Mouse (Mus musculus) adrenal gland, postnatal 36 days (tissue): Measurements from ENCODE around the gene Lss. TPM values are rescaled to one million over a fixed set of nuclear protein-coding genes. Genes with fewer than 3 reads are reported as not detected.

Experiments
- DNase-seq, 2 experiments: peaks; one replicate each; pipeline ENCODE4 v3.0.0; 2021; ENCODE audit warnings: mixed read lengths in 1 of 2
- long read RNA-seq, 2 experiments: library from polyadenylated mRNA; stranded (forward); transcript quantifications; one replicate each; pipeline ENCODE4 v2.0.0; 2021; ENCODE audit warnings: borderline sequencing depth in 2 of 2
- total RNA-seq, 2 experiments: library from RNA; stranded (reverse); gene quantifications; 2 replicates each; pipeline ENCODE4 v1.2.3; 2021

The Lss gene
- total RNA-seq = 10 to 100 TPM; 52.1 to 85.1 TPM
- long read RNA-seq, experiment 1, full-length matches to known transcripts = 34 of 56 reads
- long read RNA-seq, experiment 1, partial matches to known transcripts = 10 of 56 reads
- long read RNA-seq, experiment 1, other reads (novel, unspliced or antisense) = 12 of 56 reads
- long read RNA-seq, experiment 2, full-length matches to known transcripts = 12 of 13 reads
- long read RNA-seq, experiment 2, partial matches to known transcripts = 1 of 13 reads
- long read RNA-seq, experiment 2, other reads (novel, unspliced or antisense) = 0 of 13 reads

- peak; percentile 98 for DNase-seq
These were observed at the start of gene Lss for GRCm38 (mm10) chr10:76531375-76531774. TSS of gene Lss (plus strand) at chr10:76531588.

- no peak for DNase-seq
These were observed 45.1 kb upstream of the Lss start for GRCm38 (mm10) chr10:76486302-76486701.

- no peak for DNase-seq
These were observed 43.1 kb upstream of the Lss start for GRCm38 (mm10) chr10:76488265-76488664.

- no peak for DNase-seq
These were observed 42.2 kb upstream of the Lss start for GRCm38 (mm10) chr10:76489205-76489604.

- DNase-seq = no peak
These were observed 37.9 kb upstream of the Lss start for GRCm38 (mm10) chr10:76493527-76493926.

GRCm38 (mm10) chr10:76495501-76495900 is 35.9 kb upstream of the Lss start:
- no peak for DNase-seq

- DNase-seq = no peak
These were observed 35.0 kb upstream of the Lss start for GRCm38 (mm10) chr10:76496366-76496765.

GRCm38 (mm10) chr10:76497522-76497921 is 33.9 kb upstream of the Lss start:
- no peak for DNase-seq

- DNase-seq = no peak
These were observed 27.0 kb upstream of the Lss start for GRCm38 (mm10) chr10:76504271-76504943.

GRCm38 (mm10) chr10:76505865-76506264 is 25.5 kb upstream of the Lss start:
- DNase-seq = no peak

- peak; percentile 77 for DNase-seq
These were observed 18.3 kb upstream of the Lss start for GRCm38 (mm10) chr10:76512965-76513583.

GRCm38 (mm10) chr10:76530922-76531321 is 466 bp upstream of the Lss start:
- no peak for DNase-seq

- no peak for DNase-seq
These were observed 440 bp downstream of the Lss start for GRCm38 (mm10) chr10:76531828-76532227.

- DNase-seq = no peak
These were observed 4.1 kb downstream of the Lss start for GRCm38 (mm10) chr10:76535526-76535925.

GRCm38 (mm10) chr10:76537619-76538018 is 6.2 kb downstream of the Lss start:
- no peak for DNase-seq

GRCm38 (mm10) chr10:76541336-76542085 is 10.1 kb downstream of the Lss start:
- DNase-seq = no peak

GRCm38 (mm10) chr10:76542636-76543375 is 11.4 kb downstream of the Lss start:
- DNase-seq = no peak

- no peak for DNase-seq
These were observed 15.2 kb downstream of the Lss start for GRCm38 (mm10) chr10:76546566-76546965.

GRCm38 (mm10) chr10:76548218-76548617 is 16.8 kb downstream of the Lss start:
- DNase-seq = no peak

- no peak for DNase-seq
These were observed 19.1 kb downstream of the Lss start for GRCm38 (mm10) chr10:76550458-76550857.

- no peak for DNase-seq
These were observed 20.2 kb downstream of the Lss start for GRCm38 (mm10) chr10:76551556-76551955.

- no peak for DNase-seq
These were observed 22.7 kb downstream of the Lss start for GRCm38 (mm10) chr10:76554061-76554460.
